Mouse (Mus musculus) thymus, postnatal 14 days (tissue): Measurements from ENCODE around the gene Dapk2.

ENCODE experiments used
- DNase-seq: peaks from one replicate; pipeline ENCODE4 v3.0.0; 2021

Dapk2 gene

DNA sequence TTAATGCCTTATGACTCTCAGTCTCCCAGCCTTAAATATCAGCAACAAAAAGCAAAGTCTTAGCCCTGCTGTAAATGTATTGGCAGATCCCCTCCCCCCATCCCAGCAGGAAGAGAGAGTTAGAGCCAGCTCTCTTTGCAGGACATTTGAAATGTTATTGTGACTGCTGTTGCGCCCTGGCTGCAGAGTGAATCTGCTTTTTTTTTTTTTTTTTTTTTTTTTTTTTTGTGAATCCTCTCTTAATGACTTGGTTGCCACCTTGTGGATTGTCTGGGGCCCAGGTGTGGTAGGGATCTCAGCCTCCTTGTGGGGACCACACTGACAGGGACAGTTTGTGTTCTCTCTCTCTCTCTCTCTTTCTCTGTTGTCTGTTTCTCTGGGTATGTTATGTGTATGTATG lies 31.0 kb downstream of the Dapk2 start:
- no peak for DNase-seq

DNA sequence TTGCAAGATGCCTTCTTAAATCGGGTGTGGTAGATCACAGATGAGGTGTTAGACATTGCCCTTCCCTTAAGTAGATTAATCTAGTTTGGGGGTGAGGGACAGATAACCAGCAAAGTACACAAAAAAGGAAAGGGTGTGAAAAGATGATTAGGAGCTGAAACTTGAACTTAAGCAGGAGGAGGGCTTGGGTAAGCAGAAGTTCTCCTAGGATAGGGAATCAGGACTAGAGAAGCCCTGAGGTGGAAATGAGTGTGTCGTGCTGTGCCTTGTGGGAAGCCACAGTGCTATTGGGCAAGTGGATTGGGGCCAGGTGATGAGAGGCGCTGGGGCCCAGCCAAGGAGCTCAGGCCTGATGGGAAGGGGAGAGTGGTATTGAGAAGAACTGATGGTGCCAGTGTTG lies 36.0 kb downstream of the Dapk2 start:
- no peak for DNase-seq

DNA sequence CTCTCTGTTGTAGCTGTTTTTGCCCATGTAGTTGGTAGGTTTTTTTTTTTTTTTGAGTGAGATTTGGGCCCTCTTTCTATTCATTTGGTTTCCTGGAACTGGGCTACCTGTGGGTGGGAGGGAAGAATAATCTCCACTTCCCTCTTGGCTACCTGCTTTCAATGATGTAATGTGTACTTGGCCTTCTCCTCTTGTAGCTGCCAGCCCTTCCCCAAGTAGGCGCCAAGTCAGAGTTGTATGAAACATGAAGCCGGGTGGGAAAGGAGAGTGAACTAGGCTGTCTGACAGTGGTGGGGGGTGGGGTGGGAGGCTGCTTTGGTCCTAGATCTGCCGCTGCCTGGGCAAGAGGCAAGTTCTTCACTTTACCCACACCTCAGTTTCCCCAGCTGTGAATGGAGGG lies 38.5 kb downstream of the Dapk2 start:
- DNase-seq = no peak

DNA sequence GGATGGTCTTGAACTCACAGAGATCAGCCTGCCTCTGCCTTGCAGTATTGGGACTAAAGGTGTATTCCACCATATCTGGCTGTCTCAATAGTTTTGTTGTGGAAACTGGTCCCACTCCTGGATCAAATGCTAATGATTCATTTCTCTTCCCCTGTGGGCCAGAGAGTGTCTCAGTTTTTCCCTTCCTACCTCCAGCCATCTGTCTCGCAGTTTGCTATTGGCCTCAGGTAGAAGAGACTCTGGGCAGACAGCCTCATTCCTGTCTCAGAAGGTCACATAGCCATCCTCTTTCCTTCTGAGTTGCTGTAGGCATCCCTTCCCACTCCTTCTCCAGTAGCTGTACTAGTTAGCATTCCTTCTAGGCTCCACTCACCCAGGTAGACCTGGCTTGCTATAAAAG lies 40.5 kb downstream of the Dapk2 start:
- no peak for DNase-seq

DNA sequence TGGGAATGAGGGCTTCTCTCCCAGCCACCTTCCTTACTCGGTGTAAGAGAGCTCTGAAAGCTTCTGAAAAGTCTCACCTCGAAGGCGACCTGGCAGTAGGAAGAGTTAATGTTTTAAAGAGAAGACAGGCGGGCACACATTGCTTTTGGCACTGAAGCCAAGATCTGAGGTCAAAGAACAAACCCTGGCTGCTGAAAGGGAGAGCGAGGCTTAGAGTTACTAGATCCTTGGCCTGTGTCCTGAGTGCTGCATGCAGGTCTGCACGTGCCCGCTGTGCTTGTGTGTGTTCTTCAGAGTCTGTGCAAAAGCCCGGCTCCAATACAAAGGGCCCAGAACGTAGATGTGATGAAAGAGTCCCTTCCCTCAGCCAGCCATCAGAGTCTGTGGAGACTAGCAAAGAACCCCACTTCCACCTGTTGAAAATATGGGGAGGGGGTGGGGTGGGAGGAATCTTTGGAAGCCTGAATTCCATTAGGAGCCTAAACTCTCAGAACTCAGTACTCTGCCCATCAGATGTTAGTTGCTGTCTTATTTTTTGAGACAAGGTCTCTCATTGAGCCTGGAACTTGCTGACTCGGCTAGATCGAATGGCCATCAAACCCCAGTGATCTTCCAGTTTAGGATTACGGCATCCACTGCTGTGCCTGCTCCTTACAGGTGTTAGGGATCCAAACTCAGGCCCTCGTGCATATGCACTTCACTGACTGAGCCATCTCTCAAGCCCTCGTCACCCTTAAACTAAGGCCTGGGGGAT lies 41.8 kb downstream of the Dapk2 start:
- DNase-seq = no peak

DNA sequence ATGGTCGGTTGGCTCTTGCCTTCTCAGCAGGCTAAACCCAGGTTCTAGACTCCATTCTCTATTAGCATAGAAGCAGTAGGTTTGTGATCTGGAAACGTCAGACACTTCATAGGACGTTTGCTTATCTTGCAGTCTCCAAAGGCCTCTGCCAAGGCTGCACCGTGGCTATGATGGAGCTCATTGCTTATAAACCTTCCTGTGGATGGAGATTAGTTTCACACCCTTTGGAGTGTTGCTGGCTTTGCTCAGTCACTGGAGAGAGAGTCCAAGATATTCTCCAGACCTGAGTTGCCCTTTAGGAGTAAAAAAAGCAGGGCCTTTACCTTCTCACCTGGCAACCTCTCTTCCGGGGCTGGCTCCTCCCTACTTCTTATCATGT lies 42.4 kb downstream of the Dapk2 start:
- no peak for DNase-seq

DNA sequence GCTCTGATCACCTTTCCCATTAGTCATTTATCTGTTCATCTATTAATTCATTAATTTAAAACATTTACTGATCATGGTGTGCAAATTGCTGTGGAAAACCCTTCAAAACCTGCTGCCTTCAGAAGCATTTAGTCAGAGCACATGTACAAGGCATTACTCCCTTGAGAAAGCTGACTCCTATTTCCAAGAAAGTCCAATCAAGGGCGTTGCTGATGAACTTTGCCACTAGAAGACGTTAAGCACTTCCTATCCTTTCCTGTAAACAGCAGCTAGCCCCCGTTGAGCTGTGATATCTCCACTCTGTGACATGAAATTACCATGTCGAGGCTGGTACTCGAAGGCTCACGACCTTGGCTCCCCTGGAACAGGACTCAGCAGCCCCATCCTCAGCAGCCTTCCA lies 43.6 kb downstream of the Dapk2 start:
- no peak for DNase-seq

DNA sequence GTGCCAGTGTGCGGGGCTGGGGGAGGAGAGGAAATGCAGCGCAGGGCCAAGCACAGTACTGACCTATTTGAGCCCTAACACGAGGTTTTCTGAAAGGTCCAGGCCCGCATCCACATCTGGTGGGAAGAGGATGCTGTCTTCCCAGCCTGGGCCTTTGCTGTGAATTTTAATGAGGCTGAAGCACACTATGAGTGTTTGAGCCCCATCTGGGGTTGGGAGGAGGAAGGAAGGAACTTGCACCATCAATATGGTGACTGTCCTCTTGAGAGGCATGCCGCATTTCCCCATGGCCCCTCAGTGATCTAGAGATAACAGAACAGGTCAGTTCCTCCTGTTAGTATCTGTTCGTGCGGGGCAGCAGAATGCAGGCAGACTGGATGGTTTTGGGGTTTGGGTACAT lies 44.4 kb downstream of the Dapk2 start:
- DNase-seq = no peak

DNA sequence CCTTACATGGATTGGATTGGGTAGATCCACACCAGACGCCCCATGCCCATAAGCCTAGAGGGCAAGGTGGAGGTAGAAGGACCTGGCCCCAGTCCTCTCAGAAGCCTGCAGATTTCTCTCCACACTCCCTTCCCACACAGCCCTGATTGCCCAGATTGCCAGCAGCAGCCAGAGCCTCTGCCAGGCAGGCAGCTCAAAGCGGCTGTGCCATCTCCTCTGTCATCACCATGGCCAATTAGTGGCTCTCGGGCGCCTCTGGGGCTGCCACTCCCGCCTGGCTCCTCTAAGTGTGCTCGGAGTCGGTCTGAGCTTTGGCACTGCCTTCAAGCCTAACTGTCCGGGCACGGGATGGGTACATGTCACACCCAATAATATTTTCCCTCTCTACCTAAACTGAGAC lies 47.7 kb downstream of the Dapk2 start:
- DNase-seq = no peak

DNA sequence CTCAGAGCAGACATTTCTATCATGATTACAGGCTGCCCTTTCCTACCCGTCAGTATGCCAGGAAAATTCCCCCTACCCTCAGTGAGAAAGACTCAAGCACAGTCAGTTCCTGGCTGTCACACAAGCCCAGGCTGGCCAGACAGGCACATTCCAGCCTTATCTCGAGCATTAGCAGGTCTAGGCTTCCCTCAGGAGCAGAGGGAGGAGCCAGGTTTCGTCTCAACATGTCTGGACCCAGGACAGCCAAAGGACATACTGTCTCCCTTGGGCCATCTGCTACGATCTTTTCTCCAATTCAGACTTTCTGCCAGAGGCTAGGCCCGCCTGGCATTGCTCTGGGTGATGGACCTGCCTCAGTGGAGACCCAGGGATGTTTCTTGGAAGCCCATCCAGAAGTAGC lies 48.8 kb downstream of the Dapk2 start:
- no peak for DNase-seq

DNA sequence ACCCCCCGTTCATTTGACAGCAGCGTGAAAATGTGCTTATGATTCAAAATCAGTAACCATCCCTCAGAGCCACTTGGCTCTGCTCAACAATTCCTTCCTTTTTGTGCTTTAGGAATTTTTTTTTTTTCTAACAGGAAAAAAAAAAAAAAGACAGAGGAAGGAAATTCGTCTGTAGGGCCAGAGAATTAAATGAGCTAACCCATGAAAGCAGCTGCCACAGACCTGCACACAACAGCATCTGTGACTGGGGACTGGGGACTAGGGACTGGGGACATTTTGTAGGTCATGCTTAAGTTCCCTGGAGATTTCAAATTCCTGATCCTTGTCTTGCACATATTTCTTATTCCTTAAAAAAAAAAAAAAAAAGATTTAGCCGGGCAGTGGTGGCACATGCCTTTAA lies 53.4 kb downstream of the Dapk2 start:
- no peak for DNase-seq

DNA sequence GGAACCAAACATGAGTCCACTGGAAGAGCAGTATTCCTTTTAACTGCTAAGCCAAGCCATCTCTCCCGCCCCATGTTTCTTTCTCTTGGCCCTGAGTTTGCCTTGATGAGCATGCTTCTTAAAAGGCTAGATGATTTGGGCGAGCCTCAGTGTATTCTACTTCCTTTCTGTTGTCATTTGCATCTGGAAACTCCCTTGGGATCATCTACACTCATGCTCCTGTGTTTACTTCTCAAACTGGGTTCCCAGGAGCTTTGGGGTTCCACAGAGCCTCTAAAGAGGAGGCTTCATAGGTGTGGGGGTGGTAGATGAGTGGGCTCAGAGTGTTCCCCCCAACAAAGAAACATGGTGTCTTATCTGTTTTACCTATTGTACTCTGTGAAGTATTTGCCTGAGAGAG lies 54.1 kb downstream of the Dapk2 start:
- DNase-seq = no peak

DNA sequence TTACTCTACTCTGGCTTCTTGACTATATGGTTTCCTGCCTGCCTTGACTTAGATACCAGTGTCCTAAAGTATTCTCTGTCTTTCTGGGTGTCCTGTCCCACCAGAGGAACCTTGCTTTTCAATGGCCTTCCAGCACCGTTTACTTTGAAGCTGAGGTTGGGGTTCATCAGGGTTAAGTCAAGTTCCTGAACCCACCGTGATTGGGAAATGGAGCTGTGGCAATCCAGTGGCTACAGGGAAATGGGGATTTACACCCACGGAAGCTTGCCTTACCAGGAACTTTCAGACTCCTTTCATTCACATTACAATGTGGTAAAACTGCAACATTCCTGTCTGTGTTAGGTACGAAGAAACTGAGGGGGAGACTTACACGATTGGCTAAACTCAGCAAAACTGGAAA lies 54.8 kb downstream of the Dapk2 start:
- DNase-seq = no peak

DNA sequence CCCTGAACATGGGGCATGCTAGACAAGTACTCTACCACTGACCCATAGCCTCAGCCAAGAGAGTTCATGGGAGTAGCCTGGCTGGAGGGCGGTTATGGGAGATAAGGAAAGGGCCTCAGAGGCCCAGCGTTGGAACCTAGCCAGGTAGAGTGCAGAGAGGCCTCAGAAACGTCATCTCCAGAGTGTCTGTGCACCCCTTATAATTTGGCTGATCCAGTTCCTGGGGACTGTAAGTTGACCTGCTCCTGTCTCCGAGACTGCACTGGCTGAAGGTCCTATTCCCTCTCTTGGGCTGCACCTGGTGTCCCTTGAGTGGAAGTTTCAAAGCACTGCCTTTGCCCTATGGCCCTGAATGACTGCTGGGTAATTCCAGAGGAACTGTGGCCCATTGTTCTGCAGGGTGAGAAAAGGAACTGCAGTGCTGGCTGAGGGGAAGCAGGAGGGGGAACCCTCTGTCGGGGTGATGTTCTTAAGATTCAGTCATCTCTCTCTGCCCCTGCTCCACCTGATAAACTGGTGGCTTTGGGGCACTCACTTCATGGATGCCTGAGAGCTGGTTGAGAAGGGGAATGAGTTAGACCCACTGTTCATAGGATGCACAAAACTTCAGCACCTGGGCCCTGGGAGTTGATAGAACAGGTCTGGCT lies 55.5 kb downstream of the Dapk2 start:
- no peak for DNase-seq

DNA sequence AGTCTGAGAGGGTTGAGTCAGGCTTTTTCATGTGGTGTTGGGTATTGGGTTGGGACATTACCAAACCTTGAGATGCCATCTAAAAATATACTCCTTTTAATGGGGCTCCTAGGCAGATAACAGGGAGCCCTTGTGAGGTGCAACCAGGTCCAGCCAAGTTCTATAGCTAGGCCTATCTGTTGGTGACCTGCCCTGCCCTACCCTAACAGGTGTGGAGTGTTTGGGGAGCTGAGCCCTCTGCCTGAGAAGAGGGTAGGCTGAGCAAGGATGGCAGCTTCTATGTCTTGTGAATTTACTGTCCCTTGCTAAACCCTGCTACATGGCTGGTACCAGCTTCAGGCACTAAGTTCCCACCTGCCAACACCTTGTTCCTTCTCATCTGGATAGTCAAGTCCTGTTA lies 57.5 kb downstream of the Dapk2 start:
- no peak for DNase-seq

DNA sequence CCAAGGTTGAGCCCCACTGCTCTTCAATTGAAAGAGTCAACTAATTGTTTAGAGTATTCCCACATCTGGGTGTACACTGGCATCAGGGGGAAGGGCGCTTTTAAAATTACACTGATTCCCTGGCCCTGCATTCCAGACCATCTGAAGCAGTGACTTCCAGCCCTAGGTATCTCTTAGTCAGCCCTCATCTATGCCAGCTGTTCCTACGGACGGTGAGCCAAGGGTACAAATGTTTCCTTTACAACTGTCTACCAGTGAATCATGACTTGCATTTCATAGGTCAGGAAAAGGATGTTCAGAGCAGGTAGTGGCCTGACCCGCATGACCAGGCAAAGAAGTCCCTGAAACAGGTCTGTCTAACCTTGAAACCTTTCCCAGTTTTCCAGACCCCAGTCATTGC lies 59.9 kb downstream of the Dapk2 start:
- no peak for DNase-seq

DNA sequence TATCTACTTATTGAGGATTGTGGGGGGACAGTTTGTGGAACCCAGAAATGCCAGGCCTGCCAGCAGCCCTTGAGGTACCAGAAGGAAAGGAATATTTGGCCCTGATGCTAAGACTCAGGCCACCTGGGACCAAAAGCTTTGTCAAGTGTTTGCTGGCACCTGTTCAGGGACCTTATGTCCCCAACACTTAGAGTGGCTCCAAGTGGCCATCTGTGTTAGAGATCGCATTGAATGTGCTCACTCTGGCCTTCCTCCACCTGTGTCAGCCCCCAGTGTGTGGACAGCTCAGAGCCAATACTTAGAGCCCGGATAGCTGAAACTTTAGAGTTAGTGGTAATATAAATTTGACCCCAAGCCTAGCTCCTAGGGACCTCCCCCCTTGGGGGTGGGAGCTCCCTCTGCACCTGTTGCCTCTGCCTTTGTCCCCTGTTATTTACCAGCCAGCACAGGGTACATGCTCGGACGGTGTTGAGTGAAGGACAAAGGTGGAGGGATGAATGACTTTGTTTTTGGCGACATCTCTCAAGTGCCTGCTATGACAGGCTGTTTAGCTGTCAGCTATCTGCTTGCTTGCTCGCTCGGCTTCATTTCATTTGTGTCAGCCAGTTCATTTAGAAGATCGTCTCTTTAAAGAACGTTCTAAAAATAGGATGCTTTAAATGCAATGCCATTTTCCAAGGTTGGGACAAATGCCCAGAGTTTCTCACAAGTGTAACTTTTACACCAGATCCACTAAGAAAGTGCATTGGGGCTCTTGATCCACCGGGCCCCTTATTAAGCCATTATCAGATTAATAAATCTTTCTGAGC lies 61.1 kb downstream of the Dapk2 start:
- no peak for DNase-seq

DNA sequence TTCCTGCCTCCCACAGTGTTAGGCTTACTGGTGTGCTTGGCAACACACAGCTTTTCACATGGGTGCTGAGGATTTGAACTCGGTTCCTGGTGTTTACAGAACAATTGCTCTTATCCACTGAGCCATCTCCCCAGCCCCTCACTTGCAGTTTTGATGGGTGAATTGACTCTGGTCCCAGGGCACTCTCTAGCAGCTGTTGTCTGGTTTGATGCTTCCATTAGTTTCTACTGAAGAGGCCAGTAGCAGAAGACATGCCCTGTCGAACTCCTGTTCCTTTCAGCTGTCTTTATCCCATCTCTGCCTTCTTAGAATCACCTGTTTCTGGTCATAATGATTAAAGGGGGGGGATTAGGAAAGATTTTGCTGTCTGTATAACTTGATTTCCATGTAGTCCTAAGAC lies 65.8 kb downstream of the Dapk2 start:
- DNase-seq = no peak

DNA sequence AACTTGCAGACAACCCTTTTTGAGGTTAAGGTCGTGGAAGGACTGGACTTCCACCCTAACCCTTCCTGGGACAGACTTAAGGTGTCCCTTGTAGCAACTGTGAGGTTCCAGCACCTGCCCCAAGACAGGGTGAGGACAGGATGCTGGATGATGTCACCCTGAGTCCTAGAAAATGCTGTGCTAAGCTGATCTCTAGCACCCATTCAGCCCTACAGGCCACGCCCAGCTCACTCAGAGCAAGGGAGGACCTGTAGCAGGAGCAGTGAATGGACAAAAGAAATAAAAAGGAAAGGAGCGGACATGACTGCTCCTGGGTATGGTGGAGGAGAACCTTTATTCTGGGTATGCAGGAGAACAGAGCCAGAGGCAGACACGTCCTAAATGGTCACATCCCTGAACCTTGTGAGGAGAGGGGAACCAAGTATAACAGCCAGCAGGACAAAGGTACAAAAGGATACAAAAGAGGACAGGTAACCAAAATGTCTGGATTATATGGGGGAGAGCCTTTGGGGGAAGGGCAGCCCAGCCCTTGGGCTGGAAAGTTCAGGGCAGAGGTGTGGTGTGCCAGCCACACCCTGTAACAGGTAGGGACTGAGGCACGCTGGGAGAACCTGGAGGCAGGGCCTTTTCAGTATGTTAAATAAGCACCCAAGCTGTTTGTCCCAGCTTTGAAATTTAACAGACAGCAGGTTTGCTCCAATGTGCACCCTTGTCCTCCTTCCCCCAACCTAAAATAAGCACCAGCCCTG lies 67.9 kb downstream of the Dapk2 start:
- DNase-seq = no peak

DNA sequence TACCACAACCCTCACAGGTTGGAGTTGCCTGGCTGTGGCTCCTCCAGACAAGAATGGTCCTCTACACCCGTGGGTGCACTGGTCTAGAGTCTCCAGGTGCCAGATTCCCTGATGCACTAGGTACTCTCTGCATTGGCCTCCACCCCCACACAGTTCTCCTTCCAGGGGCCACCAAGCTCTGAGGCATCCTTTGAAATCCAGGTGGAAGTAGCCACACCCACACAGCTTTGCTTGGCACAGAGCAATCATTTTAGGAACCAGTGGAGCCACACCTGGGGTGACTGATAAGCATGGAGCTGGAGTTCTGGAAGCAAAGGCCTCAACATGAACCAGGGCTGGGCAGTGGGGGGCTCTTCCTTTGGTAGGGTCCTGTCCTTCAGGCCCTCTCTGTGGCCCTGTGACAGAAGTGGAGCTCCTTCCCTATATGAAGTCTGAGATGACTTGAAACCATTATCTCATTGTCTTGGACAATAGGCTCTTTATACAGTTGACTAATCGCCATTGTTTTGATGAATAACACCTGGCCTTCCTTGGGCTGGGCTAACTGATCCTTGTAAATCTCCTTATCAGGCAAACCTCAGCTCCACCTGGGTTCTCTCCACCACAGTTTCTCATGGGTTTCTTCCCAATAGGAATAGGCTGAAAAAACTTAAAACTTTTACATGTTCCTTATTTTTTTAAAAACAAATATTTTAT lies 70.6 kb downstream of the Dapk2 start:
- no peak for DNase-seq

DNA sequence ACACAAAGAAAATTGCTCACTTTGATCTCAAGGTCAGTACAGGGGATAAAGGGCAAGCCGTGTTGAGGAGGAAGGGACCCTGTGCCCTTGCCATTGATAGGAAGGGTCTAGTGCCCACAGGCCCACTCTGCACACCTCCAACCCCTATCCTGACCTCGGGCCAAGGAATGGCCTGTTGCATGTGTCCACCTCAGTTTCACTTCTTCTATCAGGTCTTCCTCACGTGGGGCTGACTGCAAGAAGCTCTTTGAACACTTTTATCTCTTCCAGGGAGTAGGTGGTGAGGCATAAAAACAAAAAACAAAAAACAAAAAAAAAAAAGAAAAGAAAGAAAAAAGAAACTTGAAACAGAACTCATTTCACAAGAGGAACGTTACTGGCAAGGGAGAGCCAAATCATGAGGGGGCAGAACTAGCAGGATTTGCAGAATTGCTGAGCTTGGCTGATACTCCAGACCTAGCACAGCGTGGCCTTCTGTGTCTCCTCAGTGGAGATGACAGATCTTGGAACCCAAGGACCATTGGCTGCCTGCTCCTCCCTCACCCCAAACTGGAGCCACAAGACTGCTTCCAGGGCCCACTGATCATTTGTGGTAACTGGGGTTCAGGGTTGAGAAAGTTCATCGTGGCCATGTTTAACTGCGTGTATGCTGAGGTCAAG lies 73.9 kb downstream of the Dapk2 start:
- no peak for DNase-seq

DNA sequence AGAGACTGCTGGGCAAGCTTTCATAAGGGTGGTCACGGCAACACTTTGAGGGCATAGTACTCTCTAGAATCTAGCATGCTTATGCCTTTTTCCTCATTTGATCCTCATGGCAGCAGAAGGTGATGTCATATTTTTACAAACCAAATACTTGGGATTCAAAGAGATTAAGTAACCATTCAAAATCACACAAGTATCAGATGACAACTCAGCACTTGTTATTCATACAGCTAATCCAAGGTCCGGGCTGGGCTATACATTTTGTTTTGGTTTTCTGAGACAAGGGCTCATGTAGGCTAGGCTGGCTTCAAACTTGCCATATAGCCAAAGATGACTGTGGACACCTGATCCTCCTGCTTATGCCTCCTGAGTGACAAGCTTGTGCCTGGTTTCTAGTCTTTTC lies 78.6 kb downstream of the Dapk2 start:
- no peak for DNase-seq
